Mouse (Mus musculus) 3134 (cell line): ENCODE measurements around the gene Olfr1093.

Source experiments
- DNase-seq: peaks from one replicate; pipeline ENCODE4 v3.0.0-alpha.2; 2011; ENCODE audit warnings: low spot score; ENCODE audit not compliant: insufficient read length; ENCODE audit errors: extremely low read depth

The Olfr1093 gene

GRCm38 (mm10) chr2:86782179-86782578, at the start of gene Olfr1093:
Olfr1093 (plus strand) TSS chr2:86782479.
- DNase-seq = no peak

GRCm38 (mm10) chr2:86733601-86734000, 48.7 kb upstream of the Olfr1093 start, which contains the start of gene Olfr1089:
Olfr1089 (minus strand) TSS chr2:86733701.
- DNase-seq = no peak

GRCm38 (mm10) chr2:86758893-86759292, 23.4 kb upstream of the Olfr1093 start, which contains the start of gene Olfr1090:
Olfr1090 (minus strand) TSS chr2:86758993.
- DNase-seq = no peak

- DNase-seq = no peak
These were observed 21.2 kb upstream of the Olfr1093 start for GRCm38 (mm10) chr2:86761050-86761449.

GRCm38 (mm10) chr2:86809918-86810317, 27.6 kb downstream of the Olfr1093 start, which contains the start of gene Olfr141:
Olfr141 (minus strand) TSS chr2:86810018.
- no peak for DNase-seq

GRCm38 (mm10) chr2:86824363-86824762, 42.1 kb downstream of the Olfr1093 start, which contains the start of gene Olfr1094:
Olfr1094 (plus strand) TSS chr2:86824663.
- DNase-seq = no peak
